Mouse (Mus musculus) spleen, adult 2 months (tissue): Measurements from ENCODE around the gene Plekha5. TPM values are rescaled to one million over a fixed set of nuclear protein-coding genes. Genes with fewer than 3 reads are reported as not detected.

ENCODE experiments used
- DNase-seq, 2 experiments: peaks; one replicate each; pipeline versions ENCODE4 v3.0.0 to v3.0.0-alpha.2; 2012 to 2021; ENCODE audit warnings: low spot score in 2 of 2, low read depth in 1 of 2
- H3K27ac ChIP-seq: fragments of 200-500 bp; 2 replicates; pipeline ENCODE4 v1.5.1; 2012; ENCODE audit warnings: low read length, inconsistent platforms; ENCODE audit not compliant: insufficient read depth
- H3K27me3 ChIP-seq: fragments of 200-500 bp; 2 replicates; pipeline ENCODE4 v1.6.1; 2012; ENCODE audit warnings: mild to moderate bottlenecking, moderate library complexity, low read length, inconsistent platforms; ENCODE audit not compliant: control insufficient read depth, insufficient read depth
- H3K36me3 ChIP-seq: fragments of 200-500 bp; 2 replicates; pipeline ENCODE4 v1.6.1; 2012; ENCODE audit warnings: mild to moderate bottlenecking, low read length, inconsistent platforms; ENCODE audit not compliant: control insufficient read depth, insufficient read depth
- H3K4me1 ChIP-seq: fragments of 200-500 bp; 2 replicates; pipeline ENCODE4 v1.6.1; 2011; ENCODE audit warnings: inconsistent platforms; ENCODE audit not compliant: control insufficient read depth, insufficient read depth, insufficient read length
- H3K4me3 ChIP-seq: fragments of 200-500 bp; 2 replicates; pipeline ENCODE4 v1.5.1; 2011; ENCODE audit warnings: mild to moderate bottlenecking, inconsistent platforms; ENCODE audit not compliant: insufficient read depth, insufficient read length; ENCODE audit errors: extremely low read depth
- CTCF ChIP-seq: fragments of 200-500 bp; IDR thresholded peaks from 2 replicates; pipeline ENCODE4 v1.5.1; 2011; ENCODE audit warnings: mild to moderate bottlenecking, inconsistent platforms; ENCODE audit not compliant: insufficient read depth, insufficient read length, insufficient replicate concordance; ENCODE audit errors: extremely low read depth
- POLR2A ChIP-seq: fragments of 200-500 bp; IDR thresholded peaks from 2 replicates; pipeline ENCODE4 v1.6.1; 2011; ENCODE audit warnings: low read depth, low read length, inconsistent platforms
- WGBS: fragments of 180-500 bp; shearing (Covaris S2); methylation state at CpG from one replicate; pipeline ENCODE4 v1.1.7; 2018; 5-methylcytosine and 5-hydroxymethylcytosine counted together
- polyA plus RNA-seq: library from polyadenylated mRNA; depleted of rRNA; stranded (reverse); fragments of >200 nt; gene quantifications from 2 replicates; pipeline ENCODE4 v1.2.3, GENCODE M21; 2012

Gene Plekha5
- polyA plus RNA-seq, 1 experiment, result 8.1 TPM

GRCm38 (mm10) chr6:140467851-140468250 is 44.0 kb downstream of the Plekha5 start:
- WGBS, result 94% methylated on average over 12 of the region's 12 CpGs
- Histone ChIP-seq H3K36me3 (no peaks in the 10 kb centered on the region), H3K4me1 (no peaks in the 10 kb centered on the region), H3K27me3 (no peaks in the 10 kb centered on the region), H3K4me3 (no peak overlapping the region), H3K27ac (no peak overlapping the region)
- TF ChIP-seq POLR2A, result no peak
- TF ChIP-seq CTCF, result no peak
- no peak for DNase-seq

- no peak for DNase-seq
- no peak for TF ChIP-seq POLR2A
- H3K27ac ChIP-seq, result no peak overlapping the region
- H3K4me3 ChIP-seq, result no peak overlapping the region
- WGBS, result 82% methylated on average over 6 of the region's 6 CpGs
- no peaks in the 10 kb centered on the region for H3K36me3 ChIP-seq
- H3K4me1 ChIP-seq, result no peaks in the 10 kb centered on the region
- H3K27me3 ChIP-seq, result no peaks in the 10 kb centered on the region
These were observed 45.9 kb downstream of the Plekha5 start for GRCm38 (mm10) chr6:140469791-140470190.

GRCm38 (mm10) chr6:140471751-140472150 is 47.9 kb downstream of the Plekha5 start:
- H3K4me1 ChIP-seq, result no peaks in the 10 kb centered on the region
- H3K36me3 ChIP-seq, result no peaks in the 10 kb centered on the region
- H3K4me3 ChIP-seq, result no peak overlapping the region
- no peak overlapping the region for H3K27ac ChIP-seq
- 92% methylated on average over 5 of the region's 5 CpGs for WGBS
- no peak for TF ChIP-seq POLR2A
- DNase-seq, result no peak
- H3K27me3 ChIP-seq, result no peaks in the 10 kb centered on the region

- H3K27me3 ChIP-seq, result no peaks in the 10 kb centered on the region
- H3K36me3 ChIP-seq, result no peaks in the 10 kb centered on the region
- H3K4me3 ChIP-seq, result no peak overlapping the region
- WGBS, result 53% methylated on average over 4 of the region's 4 CpGs
- peak; percentile 16; the same call in 1 of the 2 replicates for TF ChIP-seq CTCF
- TF ChIP-seq POLR2A, result no peak
- peak; percentile 8 to 9 for DNase-seq
- H3K4me1 ChIP-seq, result no peaks in the 10 kb centered on the region
- no peak overlapping the region for H3K27ac ChIP-seq
These were observed 48.5 kb downstream of the Plekha5 start for GRCm38 (mm10) chr6:140472345-140472744.

GRCm38 (mm10) chr6:140475393-140476087 is 51.7 kb downstream of the Plekha5 start:
- WGBS, result 86% methylated on average over 9 of the region's 9 CpGs
- DNase-seq, result no peak
- Histone ChIP-seq H3K4me1 (no peaks in the 10 kb centered on the region), H3K4me3 (no peak overlapping the region), H3K27ac (no peak overlapping the region), H3K27me3 (no peaks in the 10 kb centered on the region), H3K36me3 (no peaks in the 10 kb centered on the region)
- TF ChIP-seq CTCF, result no peak
- no peak for TF ChIP-seq POLR2A

GRCm38 (mm10) chr6:140476981-140477380 is 53.1 kb downstream of the Plekha5 start:
- no peak overlapping the region for H3K27ac ChIP-seq
- WGBS, result 90% methylated on average over 2 of the region's 2 CpGs

GRCm38 (mm10) chr6:140478031-140478430 is 54.2 kb downstream of the Plekha5 start:
- H3K4me3 ChIP-seq, result no peak overlapping the region
- 82% methylated on average over 7 of the region's 7 CpGs for WGBS

More at GRCm38 (mm10) chr6:140476981-140477380, 53.1 kb downstream of the Plekha5 start:
- Histone ChIP-seq H3K36me3 (no peaks in the 10 kb centered on the region), H3K4me1 (no peaks in the 10 kb centered on the region), H3K27me3 (no peaks in the 10 kb centered on the region), H3K4me3 (no peak overlapping the region)
- TF ChIP-seq CTCF (no peak), POLR2A (no peak)
- DNase-seq, result no peak

More at GRCm38 (mm10) chr6:140478031-140478430, 54.2 kb downstream of the Plekha5 start:
- Histone ChIP-seq H3K27ac (no peak overlapping the region), H3K36me3 (no peaks in the 10 kb centered on the region), H3K4me1 (no peaks in the 10 kb centered on the region), H3K27me3 (no peaks in the 10 kb centered on the region)
- TF ChIP-seq CTCF, result no peak
- no peak for TF ChIP-seq POLR2A
- DNase-seq, result no peak
